Comparison of ENCODE assay signal across 31 mouse cellular contexts in genomic region chr17:48347287-48347686, GRCm38 (mm10). TPM values are rescaled to one million over a fixed set of nuclear protein-coding genes. Genes with fewer than 3 reads are reported as not detected.
DNase-seq lines count a peak whose midpoint lies in the region; ATAC-seq and TF ChIP-seq lines count a peak whose summit lies in the region.
"Had no signal": no experiment of that assay in that cellular context is flagged by ENCODE, and none has a peak within 500 bp of the region (broad histone marks: within the 10 kb centered on the region; RNA-seq: fewer than 3 reads in every experiment).

No protein-coding gene starts in this region.

- DNase-seq in layer of hippocampus, adult 2 months (ENCODE audit: low spot score in 2 of 2) = no peak
- no peak for DNase-seq in layer of hippocampus, adult 9-10 months (ENCODE audit: low spot score)
- no peak for DNase-seq in G1E (ENCODE audit: low spot score)
- DNase-seq in gastrocnemius, adult 2 months = no peak
- DNase-seq in ovary, postnatal 36 days (ENCODE audit: low spot score) = no peak
- DNase-seq in kidney, postnatal 14 days = no peak
- DNase-seq: adrenal gland, postnatal 14 days; cerebellum, adult 2 months; cerebellum, postnatal 14 days; forebrain, postnatal 0 days; gastrocnemius, postnatal 10 days; heart, postnatal 36 days; kidney, adult 11 months; left cerebral cortex, postnatal 4 days; lung, adult 2 months; lung, postnatal 14 days; thymus, postnatal 25 days had no signal

- no peak overlapping the region for H3K4me3 ChIP-seq in layer of hippocampus, adult 2 months
- H3K4me3 ChIP-seq in G1E (ENCODE audit: low read depth, low read length) = no peak overlapping the region
- peak overlapping the region; percentile 32; the same call in 1 of the 2 replicates for H3K4me3 ChIP-seq in brown adipose tissue, adult 24 weeks (ENCODE audit: insufficient read depth, low read depth, low read length)
- no peak overlapping the region for H3K4me3 ChIP-seq in gastrocnemius, adult 2 months
- H3K4me3 ChIP-seq: embryonic facial prominence, embryonic 10.5 days; embryonic facial prominence, embryonic 15.5 days; forebrain, embryonic 12.5 days; midbrain, embryonic 15.5 days had no signal

- H3K27me3 ChIP-seq in G1E (ENCODE audit: insufficient read depth, low read length) = peaks cover 24% of the 10 kb centered on the region; the same call in 1 of the 2 replicates
- H3K27me3 ChIP-seq: embryonic facial prominence, embryonic 15.5 days; forebrain, embryonic 12.5 days; midbrain, embryonic 15.5 days had no signal

- peak overlapping the region; percentile 46; the same call in 1 of the 2 replicates for H3K27ac ChIP-seq in layer of hippocampus, adult 2 months
- peak overlapping the region; percentile 39 for H3K27ac ChIP-seq in brown adipose tissue, adult 24 weeks (replicated peaks; ENCODE audit: low read depth, low read length)
- no peak overlapping the region for H3K27ac ChIP-seq in gastrocnemius, adult 2 months
- H3K27ac ChIP-seq: embryonic facial prominence, embryonic 10.5 days; embryonic facial prominence, embryonic 15.5 days; forebrain, embryonic 12.5 days; hindbrain, embryonic 14.5 days; liver, embryonic 14.5 days; midbrain, embryonic 15.5 days had no signal

- no peak for TF ChIP-seq CTCF in layer of hippocampus, adult 2 months (conservative IDR thresholded peaks at IDR 0.05)
- TF ChIP-seq CTCF in G1E (IDR thresholded peaks at IDR 0.05; ENCODE audit: low read depth, low read length) = no peak
- no peak for TF ChIP-seq CTCF in gastrocnemius, adult 2 months (IDR thresholded peaks at IDR 0.05)

- no peaks in the 10 kb centered on the region for H3K36me3 ChIP-seq in G1E (replicated peaks)
- H3K36me3 ChIP-seq: embryonic facial prominence, embryonic 10.5 days; embryonic facial prominence, embryonic 15.5 days; forebrain, embryonic 12.5 days; midbrain, embryonic 15.5 days had no signal

- H3K9me3 ChIP-seq in G1E (replicated peaks) = no peaks in the 10 kb centered on the region
- H3K9me3 ChIP-seq: embryonic facial prominence, embryonic 10.5 days; embryonic facial prominence, embryonic 15.5 days; forebrain, embryonic 12.5 days; midbrain, embryonic 15.5 days had no signal

- ATAC-seq in G1E (ENCODE audit: extremely low read depth, insufficient number of reproducible peaks, low FRiP score, poor library complexity, severe bottlenecking) = peak; percentile 22; the same call in 1 of the 2 replicates
- peak; percentile 89 for ATAC-seq in megakaryocyte, adult 5-6 weeks (ENCODE audit: poor library complexity, severe bottlenecking)
- ATAC-seq: forebrain, postnatal 0 days; midbrain, embryonic 15.5 days had no signal

- H3K4me1 ChIP-seq in G1E (ENCODE audit: insufficient read depth, low read depth, low read length) = peaks cover 23% of the 10 kb centered on the region
- no peaks in the 10 kb centered on the region for H3K4me1 ChIP-seq in brown adipose tissue, adult 24 weeks (ENCODE audit: control insufficient read depth, insufficient read depth, insufficient read length, low read length)
- H3K4me1 ChIP-seq: embryonic facial prominence, embryonic 10.5 days; embryonic facial prominence, embryonic 15.5 days; forebrain, embryonic 12.5 days; midbrain, embryonic 15.5 days had no signal

- intact Hi-C loops in gastrocnemius, adult 2 months (cut with DNase I) = no loop called here

RNA-seq across cellular contexts. Expression of gene Trem2, which starts 1.1 kb away (rescaled TPM):
- total RNA-seq in layer of hippocampus, adult 2 months (2021) = 10 to 100 TPM; 10.1 to 10.6 TPM
- 0.44 and 2.3 TPM in 2 replicates for total RNA-seq in G1E (2014; fragmentation: Nextera tagmentation)
- 0.60 and 0.87 TPM in 2 replicates for total RNA-seq in G1E (2017)
- 1.0 and 1.3 TPM in 2 replicates for polyA plus RNA-seq in G1E (2012)
- polyA plus RNA-seq in brown adipose tissue, adult 24 weeks (2012; ENCODE audit: insufficient read depth, insufficient read length, missing spikeins) = 1.5 and 2.0 TPM in 2 replicates
- 50.6 and 58.3 TPM in 2 replicates for total RNA-seq in megakaryocyte, adult 5-6 weeks (2015)
- 85.8 and 90.5 TPM in 2 replicates for total RNA-seq in megakaryocyte, adult 5-6 weeks (2017)
- under 1 TPM in 1 of 2 experiments, not detected in 1; 0.15 TPM for total RNA-seq in gastrocnemius, adult 2 months (2021)
- total RNA-seq: CH12.LX had no signal
- polyA plus RNA-seq: C2C12; small intestine, adult 2 months had no signal

RNA-seq across cellular contexts. Expression of gene Treml1, which starts 12.4 kb away (rescaled TPM):
- total RNA-seq in layer of hippocampus, adult 2 months (2021) = not detected
- total RNA-seq in G1E (2014; fragmentation: Nextera tagmentation) = not detected in 2 replicates
- 6.7 and 7.2 TPM in 2 replicates for total RNA-seq in G1E (2017)
- polyA plus RNA-seq in G1E (2012) = 0.34 and 0.65 TPM in 2 replicates
- not detected in 2 replicates for polyA plus RNA-seq in brown adipose tissue, adult 24 weeks (2012; ENCODE audit: insufficient read depth, insufficient read length, missing spikeins)
- 0.29 and 0.39 TPM in 2 replicates for total RNA-seq in megakaryocyte, adult 5-6 weeks (2015)
- total RNA-seq in megakaryocyte, adult 5-6 weeks (2017) = 0.40 TPM in 1 of 2 replicates, not detected in the other
- total RNA-seq in gastrocnemius, adult 2 months (2021) = not detected
- total RNA-seq: CH12.LX; forebrain, postnatal 0 days; gastrocnemius, postnatal 10 days; left cerebral cortex, postnatal 4 days had no signal
- polyA plus RNA-seq: C2C12; forebrain, postnatal 0 days; small intestine, adult 2 months had no signal

RNA-seq across cellular contexts. Expression of gene B430306N03Rik, which starts 31.3 kb away (rescaled TPM):
- total RNA-seq in layer of hippocampus, adult 2 months (2021) = not detected
- total RNA-seq in G1E (2014; fragmentation: Nextera tagmentation) (1.0 and 1.7 TPM in 2 replicates), G1E (2017) (0.87 and 0.93 TPM in 2 replicates)
- 0.20 and 0.21 TPM in 2 replicates for polyA plus RNA-seq in G1E (2012)
- polyA plus RNA-seq in brown adipose tissue, adult 24 weeks (2012; ENCODE audit: insufficient read depth, insufficient read length, missing spikeins) = not detected in 2 replicates
- 68.9 and 78.4 TPM in 2 replicates for total RNA-seq in megakaryocyte, adult 5-6 weeks (2015)
- 34.0 and 39.6 TPM in 2 replicates for total RNA-seq in megakaryocyte, adult 5-6 weeks (2017)
- total RNA-seq in gastrocnemius, adult 2 months (2021) = not detected
- polyA plus RNA-seq: C2C12; embryonic facial prominence, embryonic 10.5 days; forebrain, embryonic 12.5 days; neural tube, embryonic 11.5 days had no signal

RNA-seq across cellular contexts. Expression of gene Treml2, which starts 48.0 kb away (rescaled TPM):
- total RNA-seq in layer of hippocampus, adult 2 months (2021) = under 1 TPM; 0.25 to 0.36 TPM
- total RNA-seq in G1E (2014; fragmentation: Nextera tagmentation) = 84.3 and 99.8 TPM in 2 replicates
- 63.4 and 71.0 TPM in 2 replicates for total RNA-seq in G1E (2017)
- 14.3 and 15.6 TPM in 2 replicates for polyA plus RNA-seq in G1E (2012)
- polyA plus RNA-seq in brown adipose tissue, adult 24 weeks (2012; ENCODE audit: insufficient read depth, insufficient read length, missing spikeins) = not detected in 2 replicates
- 48.1 and 51.7 TPM in 2 replicates for total RNA-seq in megakaryocyte, adult 5-6 weeks (2015)
- 45.3 and 52.1 TPM in 2 replicates for total RNA-seq in megakaryocyte, adult 5-6 weeks (2017)
- total RNA-seq in gastrocnemius, adult 2 months (2021) = not detected
- polyA plus RNA-seq: C2C12; kidney, embryonic 14.5 days; midbrain, embryonic 15.5 days; testis, adult 2 months had no signal

Comparison
In these comparisons a context has a peak if more than half of its experiments do, and no peak if none do; other contexts are left out.
1. RNA of gene Trem2, which starts 1.1 kb away (total RNA-seq): 50.6 to 90.5 TPM in megakaryocyte, adult 5-6 weeks; 10.1 to 10.6 TPM in layer of hippocampus, adult 2 months, 0.44 to 2.3 TPM in G1E and 0.15 TPM in gastrocnemius, adult 2 months; every median in the first group is over 4 times any median in the second.
2. RNA of gene B430306N03Rik, which starts 31.3 kb away (total RNA-seq): 34.0 to 78.4 TPM in megakaryocyte, adult 5-6 weeks; 0.87 to 1.7 TPM in G1E, not detected in layer of hippocampus, adult 2 months and not detected in gastrocnemius, adult 2 months; every median in the first group is over 10 times any median in the second.